In the genomic region with DNA sequence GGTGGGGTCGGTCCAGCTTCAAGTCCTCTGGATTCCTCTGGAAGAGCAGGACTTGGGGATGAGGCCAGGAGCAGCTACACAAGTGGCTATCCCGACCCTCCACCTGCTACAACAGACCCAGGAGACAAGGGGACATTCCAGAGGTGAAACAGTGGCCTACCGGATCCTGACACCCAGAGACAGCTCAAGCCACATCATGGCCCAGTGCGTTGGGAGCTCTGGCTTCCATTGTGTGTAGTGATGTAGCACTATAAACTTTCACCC, we compare ENCODE assay signal across 10 mouse cellular contexts.
DNase-seq lines count a peak whose midpoint lies in the region; ATAC-seq lines count a peak whose summit lies in the region.
"Had no signal": no experiment of that assay in that cellular context is flagged by ENCODE, and none has a peak within 500 bp of the region (broad histone marks: within the 10 kb centered on the region; RNA-seq: fewer than 3 reads in every experiment).

No protein-coding gene starts in this region.

- 0 out of 2 replicates have a peak, but pooled peaks cover under 1% of the 10 kb centered on the region for H3K4me1 ChIP-seq in forebrain, embryonic 12.5 days
- H3K4me1 ChIP-seq in forebrain, embryonic 11.5 days (replicated peaks; ENCODE audit: control insufficient read depth, insufficient read depth, low read length): no peaks in the 10 kb centered on the region
- H3K4me1 ChIP-seq in kidney, embryonic 15.5 days: peaks cover 45% of the 10 kb centered on the region
- no peaks in the 10 kb centered on the region; the same call in 1 of the 2 replicates for H3K4me1 ChIP-seq in neural tube, embryonic 13.5 days (replicated peaks)
- H3K4me1 ChIP-seq in stomach, embryonic 15.5 days: peaks cover 15% of the 10 kb centered on the region

- H3K4me2 ChIP-seq in forebrain, embryonic 12.5 days: no peak overlapping the region
- H3K4me2 ChIP-seq in forebrain, embryonic 11.5 days (ENCODE audit: low read depth, low read length, severe bottlenecking): no peak overlapping the region
- H3K4me2 ChIP-seq in kidney, embryonic 15.5 days: no peak overlapping the region
- no peak overlapping the region for H3K4me2 ChIP-seq in neural tube, embryonic 13.5 days
- no peak overlapping the region for H3K4me2 ChIP-seq in stomach, embryonic 15.5 days
- H3K4me2 ChIP-seq: limb, embryonic 13.5 days had no signal

- WGBS in forebrain, embryonic 12.5 days: 88% methylated on average over 4 of the region's 4 CpGs
- WGBS in forebrain, embryonic 11.5 days: 90% methylated on average over 4 of the region's 4 CpGs
- WGBS in kidney, embryonic 15.5 days: 78% methylated on average over 4 of the region's 4 CpGs
- WGBS in neural tube, embryonic 13.5 days: 81% methylated on average over 4 of the region's 4 CpGs
- WGBS in stomach, embryonic 15.5 days: 74% methylated on average over 4 of the region's 4 CpGs

- H3K9ac ChIP-seq in forebrain, embryonic 12.5 days: no peak overlapping the region
- no peak overlapping the region for H3K9ac ChIP-seq in forebrain, embryonic 11.5 days (ENCODE audit: low read length)
- H3K9ac ChIP-seq in kidney, embryonic 15.5 days: no peak overlapping the region
- no peak overlapping the region for H3K9ac ChIP-seq in neural tube, embryonic 13.5 days
- no peak overlapping the region for H3K9ac ChIP-seq in stomach, embryonic 15.5 days
- H3K9ac ChIP-seq: limb, embryonic 13.5 days had no signal

- H3K27me3 ChIP-seq in forebrain, embryonic 12.5 days: no peaks in the 10 kb centered on the region
- H3K27me3 ChIP-seq in forebrain, embryonic 11.5 days (ENCODE audit: control insufficient read depth, insufficient read depth, low read length): no peaks in the 10 kb centered on the region
- no peaks in the 10 kb centered on the region for H3K27me3 ChIP-seq in kidney, embryonic 15.5 days
- H3K27me3 ChIP-seq in neural tube, embryonic 13.5 days: no peaks in the 10 kb centered on the region
- no peaks in the 10 kb centered on the region for H3K27me3 ChIP-seq in stomach, embryonic 15.5 days (replicated peaks)
- H3K27me3 ChIP-seq: limb, embryonic 13.5 days had no signal

- no peak overlapping the region for H3K4me3 ChIP-seq in forebrain, embryonic 12.5 days (replicated peaks)
- no peak overlapping the region for H3K4me3 ChIP-seq in forebrain, embryonic 11.5 days (ENCODE audit: low read depth, low read length)
- H3K4me3 ChIP-seq in kidney, embryonic 15.5 days (replicated peaks): no peak overlapping the region
- H3K4me3 ChIP-seq in neural tube, embryonic 13.5 days: no peak overlapping the region
- no peak overlapping the region for H3K4me3 ChIP-seq in stomach, embryonic 15.5 days (replicated peaks)
- H3K4me3 ChIP-seq: limb, embryonic 13.5 days had no signal

- 0 out of 2 replicates have a peak overlapping the region, but pooled peaks have one; percentile 13 for H3K27ac ChIP-seq in forebrain, embryonic 12.5 days
- H3K27ac ChIP-seq in forebrain, embryonic 11.5 days (ENCODE audit: low read depth, low read length): no peak overlapping the region
- H3K27ac ChIP-seq in kidney, embryonic 15.5 days: peak overlapping the region; percentile 81
- peak overlapping the region; percentile 56; the same call in 1 of the 2 replicates for H3K27ac ChIP-seq in neural tube, embryonic 13.5 days (replicated peaks)
- H3K27ac ChIP-seq in stomach, embryonic 15.5 days: peak overlapping the region; percentile 65

- no peaks in the 10 kb centered on the region for H3K36me3 ChIP-seq in forebrain, embryonic 12.5 days (replicated peaks)
- H3K36me3 ChIP-seq in forebrain, embryonic 11.5 days (ENCODE audit: control insufficient read depth, insufficient read depth, low read length): no peaks in the 10 kb centered on the region
- no peaks in the 10 kb centered on the region for H3K36me3 ChIP-seq in kidney, embryonic 15.5 days
- H3K36me3 ChIP-seq in neural tube, embryonic 13.5 days: no peaks in the 10 kb centered on the region
- no peaks in the 10 kb centered on the region for H3K36me3 ChIP-seq in stomach, embryonic 15.5 days
- H3K36me3 ChIP-seq: limb, embryonic 13.5 days had no signal

- H3K9me3 ChIP-seq in forebrain, embryonic 12.5 days: no peaks in the 10 kb centered on the region
- H3K9me3 ChIP-seq in forebrain, embryonic 11.5 days (ENCODE audit: control insufficient read depth, low read length): no peaks in the 10 kb centered on the region
- H3K9me3 ChIP-seq in kidney, embryonic 15.5 days (replicated peaks): no peaks in the 10 kb centered on the region
- no peaks in the 10 kb centered on the region for H3K9me3 ChIP-seq in neural tube, embryonic 13.5 days
- H3K9me3 ChIP-seq in stomach, embryonic 15.5 days: no peaks in the 10 kb centered on the region
- H3K9me3 ChIP-seq: limb, embryonic 13.5 days had no signal

- no peak for DNase-seq in forebrain, embryonic 11.5 days (ENCODE audit: low spot score)
- no peak for DNase-seq in kidney, adult 11 months
- no peak for DNase-seq in neural tube, embryonic 10.5 days (ENCODE audit: extremely low spot score, low spot score)
- DNase-seq in embryo, embryonic 10 days (ENCODE audit: low spot score): no peak
- DNase-seq: adrenal gland, adult 8-10 months had no signal

- ATAC-seq in forebrain, embryonic 12.5 days (ENCODE audit: low FRiP score): no peak
- ATAC-seq in forebrain, embryonic 11.5 days (replicated peaks; ENCODE audit: low FRiP score): no peak
- ATAC-seq in kidney, embryonic 15.5 days (replicated peaks; ENCODE audit: low FRiP score): no peak
- ATAC-seq in neural tube, embryonic 13.5 days (ENCODE audit: low read depth): no peak
- no peak for ATAC-seq in stomach, embryonic 15.5 days (ENCODE audit: insufficient read depth, low FRiP score, low read depth)
